Mouse (Mus musculus): Measurements from ENCODE around the gene Hivep2.

Hivep2 gene

DNA sequence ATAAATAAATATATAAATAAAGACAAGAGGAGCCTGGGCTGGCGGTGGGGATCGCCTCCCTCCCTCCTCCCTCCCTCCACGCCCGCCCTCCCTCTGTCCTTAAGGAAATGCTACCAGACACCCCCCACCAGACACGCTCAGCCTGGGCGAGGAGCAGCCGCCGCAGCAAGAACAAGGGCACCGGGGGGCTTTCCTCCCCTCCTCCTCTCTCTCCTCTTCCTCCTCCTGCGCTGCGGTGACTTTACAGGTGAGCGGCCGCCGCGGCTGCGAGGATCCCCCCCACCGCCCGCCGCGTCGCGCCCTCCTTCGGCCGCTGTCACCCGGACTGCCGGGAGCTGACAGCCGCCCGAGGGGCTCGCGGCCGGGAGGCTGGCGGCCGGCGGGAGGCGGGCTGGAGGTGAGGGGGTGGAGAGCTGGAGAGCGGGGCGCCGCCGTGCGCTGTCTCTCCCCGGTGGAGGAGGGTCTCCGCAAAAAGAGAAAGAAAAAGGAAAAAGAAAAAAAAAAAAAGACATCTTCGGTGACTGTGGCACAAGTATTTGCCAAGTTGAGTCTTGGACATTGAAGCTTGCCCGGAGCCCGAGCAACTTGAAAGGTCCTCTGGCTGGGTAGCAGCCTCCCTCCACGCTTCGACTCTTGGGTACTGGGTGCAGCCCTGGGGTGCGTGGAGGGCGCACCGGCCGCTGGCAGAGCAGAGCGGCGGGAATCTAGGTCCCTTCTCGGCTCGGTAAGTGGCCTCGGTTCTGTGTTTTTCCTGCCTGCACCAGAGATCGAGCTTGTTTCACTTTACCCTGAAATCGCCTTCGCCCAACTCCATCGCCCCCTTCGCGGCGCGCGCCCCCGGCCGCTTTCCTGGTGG is at the start of gene Hivep2:
TSS of gene Hivep2 (plus strand) at position 102 of the 856 bp plus-strand sequence.
- DNase-seq: peak; percentile 68

DNA sequence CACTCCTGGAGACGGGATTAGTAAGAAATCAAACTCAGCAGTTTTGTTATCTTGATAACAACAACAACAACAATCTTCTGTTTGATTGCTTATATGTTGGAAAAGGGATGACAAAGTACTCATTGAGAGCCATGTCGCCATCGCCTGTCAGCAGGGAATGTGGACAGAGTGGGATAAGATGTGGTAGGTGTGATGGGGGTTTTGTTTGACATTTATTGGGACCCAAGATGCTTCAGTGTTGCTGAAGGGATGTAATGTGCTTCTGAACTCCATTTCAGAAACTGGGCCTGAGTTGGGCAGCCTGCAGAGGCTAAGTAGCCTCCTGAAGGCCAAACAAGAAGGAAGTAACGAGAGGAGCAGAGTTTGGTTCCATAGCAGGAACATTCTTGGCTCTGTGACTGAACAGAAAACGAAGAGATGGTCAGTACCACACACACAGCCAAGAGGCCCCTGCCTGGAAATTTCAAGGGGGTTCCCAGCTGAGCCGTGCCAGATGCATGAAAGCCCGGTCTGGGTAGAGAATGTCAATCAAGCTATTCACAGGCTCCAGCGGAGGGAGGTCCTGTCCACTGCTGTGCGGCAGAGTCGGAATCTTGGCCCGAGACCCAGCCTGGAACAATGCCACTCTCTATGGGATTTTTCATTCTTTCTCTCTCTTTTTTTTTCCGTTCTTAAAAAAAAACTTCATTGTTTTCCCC is 49.1 kb upstream of the Hivep2 start:
- no peak for DNase-seq

DNA sequence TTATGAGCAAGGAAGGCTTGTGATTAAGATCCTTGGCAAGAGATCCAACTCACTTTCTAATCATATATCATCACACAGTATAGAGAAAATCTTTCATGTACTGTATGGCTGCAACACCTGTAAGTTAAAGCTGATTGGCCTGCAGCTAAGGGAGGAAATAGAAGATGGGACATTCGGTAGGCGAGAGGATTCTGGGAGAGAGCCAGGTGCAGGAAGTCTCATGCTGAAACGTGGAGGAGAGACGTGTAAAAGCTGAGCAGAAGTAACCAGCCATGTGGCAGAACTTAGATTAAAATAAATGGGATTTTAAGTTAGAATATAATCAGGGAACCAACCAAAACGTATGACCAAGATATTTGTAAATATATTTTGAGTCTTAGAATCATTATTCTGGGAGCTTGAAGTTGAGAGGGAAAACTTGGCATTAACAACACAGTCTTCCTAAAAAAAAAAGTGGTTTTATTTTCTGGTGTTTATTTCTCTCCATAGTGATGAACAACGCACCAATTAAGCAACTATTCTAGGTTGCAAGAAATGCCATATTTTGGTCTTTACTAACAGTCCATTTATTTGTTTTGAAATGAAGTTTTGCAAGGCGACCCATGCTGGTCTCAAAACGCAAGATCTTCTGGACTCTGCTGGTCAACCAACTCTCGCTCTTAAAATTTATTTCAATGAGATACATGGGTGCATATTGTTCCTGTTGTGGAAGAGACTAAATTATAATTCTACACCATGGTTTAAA is 44.1 kb upstream of the Hivep2 start:
- no peak for DNase-seq

DNA sequence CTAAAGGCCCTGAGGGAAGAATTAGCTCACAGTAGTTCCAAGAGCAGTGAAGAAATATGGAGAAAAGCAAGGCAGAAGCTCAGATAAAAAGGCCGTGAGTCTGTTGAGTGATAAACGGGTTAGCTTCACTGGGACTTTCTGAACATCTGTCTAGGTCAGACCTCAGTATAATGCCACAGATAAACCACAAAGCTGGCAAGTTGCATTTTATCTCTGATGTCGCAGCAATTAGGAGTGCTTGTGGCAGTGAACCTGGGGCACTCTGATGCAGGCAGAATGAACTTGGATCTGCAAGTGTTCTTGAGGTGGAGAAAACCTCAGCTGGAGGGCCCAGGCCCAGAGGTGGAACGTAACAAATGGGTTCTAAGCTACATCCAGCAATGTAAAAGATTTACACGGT is 36.6 kb upstream of the Hivep2 start:
- DNase-seq: no peak

DNA sequence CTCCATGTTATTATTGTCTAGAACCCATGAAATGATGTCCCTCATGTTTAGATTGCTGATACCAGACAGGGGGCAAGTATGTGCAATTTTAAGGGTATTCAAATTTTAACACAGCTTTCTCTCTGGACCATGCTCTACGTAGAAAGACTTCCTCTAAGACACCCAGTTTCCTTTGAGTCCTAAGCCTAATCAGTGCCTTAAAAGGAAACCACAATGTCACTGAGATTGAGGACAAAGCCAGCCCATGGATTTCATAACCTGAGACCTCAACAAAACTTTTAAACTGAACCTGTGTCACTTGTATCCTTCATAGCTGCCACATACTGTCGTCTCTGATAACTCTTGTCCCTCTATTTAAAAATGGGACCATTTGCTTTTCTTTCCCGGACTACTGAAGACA is 33.7 kb upstream of the Hivep2 start:
- no peak for DNase-seq

DNA sequence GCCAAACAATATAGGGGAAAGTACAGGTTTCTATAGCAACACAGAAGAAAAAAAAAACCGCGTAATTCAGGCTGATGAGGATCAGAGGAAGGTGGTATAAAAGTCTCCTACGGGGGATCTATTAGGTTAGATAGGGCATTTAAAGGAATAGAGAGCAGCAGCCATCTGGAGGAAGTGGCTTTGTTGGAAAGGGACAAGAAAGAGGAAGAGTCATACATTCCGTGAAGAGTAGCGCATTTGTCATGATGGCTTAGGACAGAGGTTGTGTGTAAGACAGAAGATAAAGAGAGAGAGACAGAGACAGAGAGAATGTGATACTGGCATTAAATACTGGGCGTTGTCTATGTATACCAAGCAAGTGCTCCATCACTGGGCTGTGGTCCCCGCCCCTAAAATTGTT is 32.6 kb upstream of the Hivep2 start:
- DNase-seq: no peak

DNA sequence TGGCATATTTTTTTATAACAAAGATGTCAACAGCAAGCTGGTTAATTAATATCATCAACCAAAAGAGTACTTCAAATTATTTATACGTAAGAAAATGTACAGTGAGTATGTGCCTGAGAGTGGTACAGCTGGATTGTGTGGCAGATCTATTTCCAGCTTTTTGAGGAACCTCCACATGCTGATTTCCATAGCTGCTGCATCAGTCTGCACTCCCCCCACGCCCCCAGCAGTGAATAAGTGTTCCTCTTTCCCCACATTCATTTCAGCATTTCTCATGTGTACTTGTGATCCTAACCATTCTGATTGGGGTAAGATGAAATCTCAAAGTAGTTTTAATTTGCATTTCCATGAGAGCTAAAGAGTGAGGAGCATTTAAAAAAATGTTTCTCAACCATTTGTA is 30.2 kb upstream of the Hivep2 start:
- DNase-seq: no peak

DNA sequence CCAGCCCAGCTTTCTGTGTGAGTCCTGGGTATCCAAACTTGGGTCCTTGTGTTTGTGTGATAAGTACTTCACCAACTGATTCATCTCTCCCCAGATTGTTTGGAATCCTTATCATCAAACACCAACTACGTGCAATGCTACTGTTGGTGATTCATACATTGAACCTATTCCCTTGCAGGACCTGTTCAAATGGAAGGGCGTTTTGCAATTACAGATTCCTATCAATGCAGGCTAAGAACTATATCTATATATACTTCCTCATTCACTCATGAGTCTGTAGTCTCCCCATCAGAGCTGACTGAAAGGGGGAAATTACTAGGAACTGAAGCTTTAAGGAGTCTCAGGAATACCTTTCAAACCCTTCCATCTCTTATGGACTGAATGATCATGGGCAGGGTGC is 24.5 kb upstream of the Hivep2 start:
- no peak for DNase-seq

DNA sequence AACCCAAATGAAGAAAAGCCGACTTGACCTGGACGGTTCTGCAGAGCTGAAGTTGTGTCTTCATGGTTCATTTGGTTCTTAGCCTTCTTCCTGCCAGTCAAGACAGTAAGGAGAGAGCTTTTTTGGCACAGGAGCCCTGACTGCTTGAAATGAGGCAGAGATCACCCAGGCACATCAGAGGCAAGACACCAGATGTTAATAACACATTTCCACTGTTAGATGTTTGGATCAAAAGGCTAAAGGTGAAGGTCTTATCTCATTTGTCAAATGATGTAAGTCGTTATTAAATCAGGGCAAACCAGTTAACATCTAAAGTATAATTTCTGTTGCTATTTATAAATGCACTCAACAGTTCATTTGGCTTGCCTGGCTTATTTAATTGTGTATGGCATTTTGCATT is 22.2 kb upstream of the Hivep2 start:
- no peak for DNase-seq

DNA sequence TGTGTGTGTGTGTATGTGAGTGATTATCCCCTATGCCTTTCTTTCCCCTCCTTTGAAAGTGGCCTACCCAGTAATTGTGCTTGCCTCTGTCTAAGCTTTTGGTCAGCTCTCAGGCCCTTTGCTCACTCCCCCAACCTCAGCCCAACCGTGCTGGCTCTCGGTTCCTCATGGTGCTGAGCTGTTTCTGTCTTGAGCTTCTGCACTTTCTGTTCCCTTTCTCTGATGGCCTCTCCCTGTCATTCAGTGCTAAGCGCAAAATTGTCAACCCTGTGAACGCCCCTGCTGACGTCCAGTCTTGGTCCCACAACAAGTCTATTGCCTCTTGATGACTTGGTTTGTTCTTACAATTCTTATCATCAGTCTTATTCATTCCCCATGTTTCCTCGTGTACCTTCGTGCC is 19.4 kb upstream of the Hivep2 start:
- no peak for DNase-seq

DNA sequence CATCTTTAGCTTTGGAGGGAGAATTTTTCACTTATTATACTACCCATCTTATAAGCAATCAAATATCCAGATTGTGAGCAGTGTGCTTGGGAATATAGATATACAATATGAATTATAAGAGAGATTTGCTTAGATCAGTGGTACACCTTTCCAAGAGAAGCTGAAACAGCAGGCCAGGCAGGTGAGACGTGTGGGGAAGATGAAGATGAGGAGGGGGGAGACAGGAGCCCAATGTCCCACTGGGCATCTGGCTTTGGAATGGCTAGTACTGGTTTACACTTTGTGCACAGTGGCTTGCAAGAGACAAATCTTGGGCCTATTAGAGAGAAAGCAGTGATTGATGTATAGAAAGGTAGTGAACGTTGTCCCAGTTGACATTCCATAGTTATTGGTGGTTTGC is 2.9 kb upstream of the Hivep2 start:
- DNase-seq: no peak

DNA sequence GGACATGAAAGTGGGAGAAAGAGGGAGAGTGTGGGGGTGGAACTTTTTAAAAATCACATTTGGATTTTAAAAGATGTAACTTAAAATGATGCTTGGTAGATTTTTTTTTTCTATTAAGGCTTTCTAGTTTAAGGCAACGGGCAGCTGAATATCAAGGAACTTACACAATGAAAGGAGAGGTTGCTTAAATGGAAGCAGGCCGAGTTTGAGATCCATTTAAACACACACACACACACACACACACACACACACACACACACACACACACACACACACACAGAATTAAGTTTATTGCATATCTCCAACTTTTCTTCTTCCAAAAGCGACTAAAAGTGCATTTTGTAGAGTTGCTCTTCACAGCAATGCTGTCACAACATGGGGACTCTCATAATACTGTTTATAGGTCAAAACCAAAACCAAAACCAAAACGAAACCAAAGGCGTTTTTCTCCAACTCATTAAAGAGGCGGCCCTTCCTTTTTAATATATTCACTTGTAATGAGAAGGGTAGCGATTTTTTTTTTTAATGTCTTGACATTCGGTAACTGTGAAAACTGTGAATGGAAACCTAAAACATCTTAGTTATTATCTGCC is 1.9 kb upstream of the Hivep2 start:
- DNase-seq: no peak

DNA sequence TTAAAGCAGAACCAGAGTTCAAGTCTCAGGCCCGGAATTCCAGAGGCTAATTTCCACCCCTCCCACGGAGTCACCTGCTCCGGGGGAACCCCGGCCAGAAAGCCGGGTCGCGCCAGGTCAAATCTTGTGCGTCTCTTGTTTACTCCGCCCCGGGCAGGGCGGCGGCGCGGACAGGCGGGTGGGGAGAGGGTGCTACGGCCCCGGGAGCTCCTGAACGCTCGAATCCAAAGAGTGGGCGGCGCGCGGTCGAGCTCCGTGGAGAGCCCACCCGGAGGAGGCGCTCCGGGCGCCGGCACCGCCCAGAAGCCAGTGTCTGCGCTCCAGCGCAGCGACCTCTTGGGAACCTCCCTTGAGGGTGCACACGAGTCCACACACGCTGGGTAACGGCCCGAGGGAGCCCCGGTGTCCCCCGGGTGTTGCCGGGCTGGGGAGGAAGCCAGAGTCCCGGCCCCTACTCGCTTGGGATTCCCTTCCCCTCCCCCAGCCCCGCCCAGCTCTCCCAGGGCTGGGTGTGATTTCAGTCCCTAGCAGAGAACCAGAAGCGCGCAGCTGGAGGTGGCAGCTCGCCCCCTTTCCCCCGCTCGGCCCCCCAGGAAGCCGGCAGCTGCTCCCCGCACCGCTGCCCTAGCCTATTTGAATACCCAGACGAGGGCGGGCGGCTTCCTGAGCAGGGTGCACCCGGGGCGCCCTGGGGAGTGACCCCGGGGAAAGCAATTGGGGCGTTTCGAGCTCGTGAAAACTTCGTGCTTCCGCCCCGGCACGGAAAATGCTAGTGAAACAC is 1.2 kb upstream of the Hivep2 start:
- DNase-seq: peak; percentile 79

DNA sequence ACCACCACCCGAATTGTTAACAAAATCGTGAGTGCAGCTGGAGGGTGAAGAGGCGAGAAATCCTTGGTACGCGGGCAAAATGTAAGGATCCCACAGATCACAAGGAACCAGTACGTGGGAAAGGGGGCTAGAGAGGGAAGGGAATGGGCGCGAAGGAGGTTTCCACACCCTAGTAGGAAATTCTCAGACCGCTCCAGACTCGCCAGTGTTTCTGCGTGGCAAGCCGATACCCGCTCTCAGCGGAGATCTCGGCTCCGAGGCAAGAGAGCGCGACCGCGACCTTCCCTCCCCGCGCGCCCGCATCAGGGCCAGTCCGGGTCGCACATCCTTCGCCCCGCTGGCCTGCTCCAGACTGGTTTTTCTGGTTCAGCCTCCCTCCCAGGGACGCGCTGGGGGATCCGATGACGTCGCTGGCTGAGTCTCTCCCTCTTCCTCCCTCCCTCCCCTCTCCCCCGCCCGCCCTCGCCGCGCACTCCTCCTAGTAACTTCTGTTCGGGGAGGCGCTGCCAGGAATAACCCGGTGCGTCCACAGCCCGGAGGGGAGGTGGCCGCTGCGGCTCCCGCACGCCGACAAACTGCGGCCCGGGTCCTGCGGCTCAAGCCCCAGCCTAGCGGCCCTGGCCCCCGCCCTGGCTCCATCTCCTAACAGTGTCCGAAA is 430 bp upstream of the Hivep2 start:
- peak; percentile 90 for DNase-seq

DNA sequence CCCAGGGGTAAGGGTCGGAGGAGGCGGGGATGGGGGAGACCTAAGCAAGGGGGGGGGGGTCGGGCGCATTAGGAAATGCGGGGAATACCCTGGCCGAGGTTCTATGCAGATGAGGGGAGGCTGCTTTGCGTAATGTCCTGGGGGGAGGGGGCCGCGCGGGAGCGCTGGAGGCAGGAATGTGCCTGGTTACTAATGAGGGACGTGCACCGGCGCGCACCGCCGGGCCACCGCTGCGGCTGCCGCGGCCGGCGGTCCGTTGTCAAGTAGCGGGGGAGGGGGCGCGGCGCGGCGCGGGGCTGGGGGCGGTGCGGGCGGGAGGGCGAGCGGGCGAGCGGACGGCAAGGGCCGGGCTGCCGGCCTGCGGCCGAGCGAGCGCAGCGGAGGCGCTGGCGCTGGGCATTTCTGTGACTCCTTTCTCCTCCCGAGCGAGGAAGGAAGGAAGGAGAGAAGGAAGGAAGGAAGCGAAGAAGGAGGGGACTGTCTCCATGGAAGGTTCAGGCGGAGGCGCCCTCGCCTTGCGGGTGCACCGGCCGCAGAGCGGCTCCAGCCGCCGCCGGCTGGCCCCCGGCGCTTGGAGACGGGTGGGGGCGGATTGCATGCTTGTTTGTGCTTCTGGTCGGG is 1.1 kb downstream of the Hivep2 start:
- peak; percentile 73 for DNase-seq

DNA sequence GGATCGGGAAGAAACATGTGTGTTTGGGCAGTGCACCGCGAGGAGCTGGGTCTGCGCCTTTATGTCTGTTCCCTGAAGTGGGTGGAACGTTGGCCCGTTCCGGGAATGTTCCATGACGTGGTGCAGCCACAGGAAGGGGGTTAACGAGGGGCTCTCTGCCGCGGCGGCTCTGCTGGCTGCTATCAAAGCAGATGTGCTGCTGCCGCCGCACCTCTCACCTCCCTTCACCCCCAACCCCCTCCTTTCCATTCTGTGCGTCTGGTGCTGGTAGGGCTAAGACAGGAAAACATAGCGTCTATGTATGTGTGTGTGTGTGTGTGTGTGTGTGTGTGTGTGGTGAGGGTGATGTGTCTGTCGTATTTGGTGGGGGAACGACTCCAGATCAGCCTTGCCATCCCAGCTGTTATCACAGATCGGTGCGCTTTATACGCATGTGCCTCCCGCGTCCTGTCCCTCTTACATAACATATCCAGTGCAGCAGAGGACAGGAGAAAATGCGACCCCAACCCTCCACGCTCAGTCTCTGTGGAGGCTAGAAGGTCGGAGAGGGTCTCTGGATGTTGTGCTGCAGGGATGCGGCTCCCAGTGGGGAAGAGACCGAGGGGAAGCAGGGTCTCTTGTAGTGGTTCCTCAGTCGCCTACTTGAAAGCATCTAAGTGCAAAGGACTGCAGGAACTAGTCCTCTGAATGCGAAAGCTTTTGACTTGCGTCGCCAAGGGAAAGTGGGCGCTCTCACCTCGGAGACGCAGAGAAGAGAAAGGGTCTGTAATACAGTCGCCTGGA is 1.8 kb downstream of the Hivep2 start:
- DNase-seq: peak; percentile 83

DNA sequence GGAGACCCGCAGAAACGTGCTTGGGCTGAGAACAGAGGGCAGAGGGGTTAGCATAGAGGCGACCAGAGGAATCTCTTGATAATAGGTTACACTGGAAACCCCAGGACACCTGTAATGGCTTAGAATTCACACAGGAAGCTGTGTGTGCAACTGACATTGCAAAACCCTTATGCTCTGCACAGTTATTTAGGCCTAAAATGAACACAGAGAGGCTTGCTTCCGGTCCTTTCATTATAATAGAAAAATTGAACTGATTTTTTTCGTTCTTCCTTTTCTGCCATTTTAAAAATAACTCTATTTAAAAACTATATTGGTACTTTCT is 2.3 kb downstream of the Hivep2 start:
- DNase-seq: no peak

DNA sequence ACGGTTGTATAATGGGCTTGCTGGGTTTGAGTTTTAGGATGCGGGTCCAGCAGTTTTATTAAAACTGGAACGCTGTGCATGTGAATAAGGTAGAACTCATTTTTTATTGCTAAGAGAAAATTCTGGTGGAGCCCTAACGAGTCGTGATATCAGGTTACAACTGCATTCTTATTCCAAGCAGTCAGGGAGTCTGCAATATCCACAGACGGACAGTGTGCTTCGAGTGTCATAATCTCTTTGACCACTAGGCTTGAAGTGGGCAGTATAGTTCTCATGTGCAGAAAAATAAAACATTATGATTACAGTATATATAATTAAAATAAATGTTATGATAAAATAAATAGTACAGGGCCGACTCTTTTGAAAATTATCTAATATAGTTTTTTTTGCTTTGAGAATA is 3.1 kb downstream of the Hivep2 start:
- no peak for DNase-seq

DNA sequence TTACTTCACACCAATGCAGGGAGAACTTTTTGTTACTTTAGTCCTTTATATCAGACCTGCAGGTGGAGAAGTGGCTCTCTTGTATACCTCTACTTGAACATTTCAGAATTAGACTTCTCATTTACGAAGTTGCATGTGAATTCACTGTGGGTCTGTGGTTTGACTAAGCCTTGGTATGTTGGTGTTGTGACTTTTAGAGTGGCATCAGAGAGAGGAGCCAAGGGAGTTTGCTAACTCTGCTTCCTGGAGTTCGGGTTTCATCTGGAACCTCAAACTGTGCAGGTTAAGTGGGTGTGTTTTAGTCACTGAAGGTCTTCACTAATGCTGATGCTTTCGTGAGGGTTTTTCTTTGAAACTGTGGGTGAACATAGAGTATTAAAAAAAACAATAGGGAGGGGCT is 4.4 kb downstream of the Hivep2 start:
- DNase-seq: no peak

DNA sequence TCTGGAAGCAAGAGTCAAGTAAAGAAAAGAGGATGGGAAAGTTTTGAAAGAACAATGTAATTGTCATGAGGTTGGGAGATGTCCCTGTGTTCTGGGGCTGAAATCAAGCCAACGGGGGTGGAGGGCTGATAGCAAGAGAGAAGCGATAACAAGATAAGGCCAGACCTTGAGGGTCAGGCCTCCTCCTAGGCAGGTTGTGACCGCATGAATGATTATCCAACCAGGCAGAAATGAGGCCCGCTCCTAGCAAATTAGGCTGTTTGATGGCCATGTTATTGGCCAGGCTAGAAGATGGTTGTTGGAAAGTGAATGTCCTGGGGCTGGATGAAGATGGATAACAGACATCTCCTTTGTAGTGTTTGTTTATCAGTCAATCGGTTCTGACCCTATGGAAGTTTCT is 5.4 kb downstream of the Hivep2 start:
- DNase-seq: no peak
